Mouse (Mus musculus) CH12.LX (cell line): Measurements from ENCODE around the gene Srp14.

Experiments
- ETS1 ChIP-seq: conservative IDR thresholded peaks from 2 replicates; pipeline ENCODE4 v1.6.1; 2012; ENCODE audit warnings: low read depth, mild to moderate bottlenecking, inconsistent platforms, low read length, improper control_type of control experiment, moderate library complexity
- JUND ChIP-seq: conservative IDR thresholded peaks from 2 replicates; pipeline ENCODE4 v1.6.1; 2011; ENCODE audit warnings: low read depth, low read length, improper control_type of control experiment
- POLR2AphosphoS2 ChIP-seq: IDR thresholded peaks from 2 replicates; pipeline ENCODE4 v1.6.1; 2011; ENCODE audit warnings: low read depth, low read length, improper control_type of control experiment
- USF1 ChIP-seq: IDR thresholded peaks from 2 replicates; pipeline ENCODE4 v1.6.1; 2014; ENCODE audit warnings: low read depth, mild to moderate bottlenecking, inconsistent platforms, low read length, improper control_type of control experiment

- TF ChIP-seq USF1 (no peak), ETS1 (no peak), POLR2AphosphoS2 (no peak), JUND (no peak)
These were observed 15.5 kb upstream of the Srp14 start for GRCm38 (mm10) chr2:118495024-118495423.
